In the genomic region with DNA sequence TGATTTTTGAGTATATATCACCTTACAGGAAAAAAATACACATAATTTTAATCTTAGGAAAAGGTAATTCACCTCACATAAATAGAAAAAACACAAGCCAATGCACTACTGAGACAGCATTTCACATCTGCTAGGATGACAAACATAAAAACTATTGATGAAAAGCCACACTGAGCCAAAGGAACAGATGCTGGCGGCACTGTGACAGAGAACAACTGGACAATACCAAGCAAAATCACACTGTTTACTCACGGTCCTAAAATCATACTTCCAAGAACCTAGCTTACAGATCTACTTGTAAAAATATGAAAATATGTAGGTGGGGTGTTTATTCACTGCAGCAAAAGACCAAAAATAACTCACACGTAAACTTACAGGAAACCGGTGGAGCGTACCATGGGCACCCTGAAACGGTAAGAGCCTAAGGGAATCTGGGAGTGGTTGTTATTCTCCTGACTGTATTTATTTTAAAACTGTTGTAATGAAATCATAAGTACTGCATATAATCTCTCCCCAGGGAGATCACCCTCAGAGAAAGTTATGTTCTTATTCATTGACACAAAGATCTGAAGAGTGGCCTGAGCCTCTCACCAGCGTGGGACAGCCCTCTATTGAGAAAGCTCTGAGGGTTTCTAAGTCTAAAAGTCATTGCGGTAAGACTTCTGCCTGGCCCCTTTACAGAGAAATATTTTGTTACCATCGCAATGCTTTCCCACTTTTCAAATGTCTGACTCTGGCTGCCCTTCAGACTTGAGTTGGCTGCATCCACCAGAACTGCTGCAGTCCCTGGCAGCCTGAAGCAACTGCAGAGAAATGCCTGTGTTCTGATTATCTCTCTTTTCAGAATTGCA, we compare ENCODE assay signal across 9 mouse cellular contexts. TPM values are rescaled to one million over a fixed set of nuclear protein-coding genes. Genes with fewer than 3 reads are reported as not detected.
A peak's percentile ranks its signal among the peaks of the same experiment; 100 is the strongest.
DNase-seq lines count a peak whose midpoint lies in the region; ATAC-seq lines count a peak whose summit lies in the region.
"Had no signal": no experiment of that assay in that cellular context is flagged by ENCODE, and none has a peak within 500 bp of the region (broad histone marks: within the 10 kb centered on the region; RNA-seq: fewer than 3 reads in every experiment).

No protein-coding gene starts in this region.

- peak; percentile 5 for DNase-seq in kidney, postnatal 10 days
- no peak for DNase-seq in kidney, adult 18-20 months
- DNase-seq in adrenal gland, postnatal 14 days: peak; percentile 58
- peak; percentile 64 for DNase-seq in lung, postnatal 36 days
- DNase-seq in thymus, postnatal 0 days (ENCODE audit: low spot score): no peak
- DNase-seq in retina, postnatal 1 day: no peak
- DNase-seq in thymus, postnatal 36 days: no peak
- DNase-seq: thymus, postnatal 4 days had no signal

- peak; percentile 95 for ATAC-seq in granulocyte monocyte progenitor cell, adult 5-6 weeks (replicated peaks; ENCODE audit: poor library complexity, severe bottlenecking)

RNA-seq across cellular contexts. Expression of gene Atp10a, which starts 29.4 kb away (rescaled TPM):
- total RNA-seq in adrenal gland, postnatal 14 days (2021): 43.4 and 46.8 TPM in 2 replicates
- 19.2 and 19.5 TPM in 2 replicates for total RNA-seq in granulocyte monocyte progenitor cell, adult 5-6 weeks (2014; fragmentation: Nextera tagmentation)
- total RNA-seq in granulocyte monocyte progenitor cell, adult 5-6 weeks (2017): 20.3 and 25.8 TPM in 2 replicates
- 11.7 and 12.6 TPM in 2 replicates for polyA plus RNA-seq in thymus, postnatal 0 days (2015; fragmentation: Nextera tagmentation; extraction: Ambion mirVana)

Comparison
In these comparisons a context has a peak if more than half of its experiments do, and no peak if none do; other contexts are left out.
1. DNase-seq: peak in kidney, postnatal 10 days (single experiment), adrenal gland, postnatal 14 days (single experiment) and lung, postnatal 36 days (single experiment); none in kidney, adult 18-20 months (single experiment), thymus, postnatal 0 days (single experiment), retina, postnatal 1 day (single experiment) and thymus, postnatal 36 days (0 of 2).